Mouse (Mus musculus) MEL (cell line): ENCODE measurements around the gene Fryl.

ENCODE experiments used
- CTCF ChIP-seq, 3 experiments: IDR thresholded peaks in 2 of 3; conservative IDR thresholded peaks in 1 of 3; 2 replicates each; pipeline ENCODE4 v1.5.1; 2011 to 2012; ENCODE audit warnings: low read length in 3 of 3, low read depth in 2 of 3, mild to moderate bottlenecking in 2 of 3, improper control_type of control experiment in 1 of 3, inconsistent platforms in 1 of 3, mixed read lengths in 1 of 3, moderate library complexity in 1 of 3; ENCODE audit not compliant: control insufficient read depth in 1 of 3, insufficient read depth in 1 of 3, poor library complexity in 1 of 3, severe bottlenecking in 1 of 3
- MXI1 ChIP-seq: IDR thresholded peaks from 2 replicates; pipeline ENCODE4 v1.6.1; 2011; ENCODE audit warnings: mild to moderate bottlenecking, low read depth, low read length, improper control_type of control experiment

GRCm38 (mm10) chr5:73144987-73145386 lies 111.4 kb downstream of the Fryl start:
- TF ChIP-seq CTCF (IDR thresholded peaks at IDR 0.05 in 2 of 3, conservative IDR thresholded peaks at IDR 0.05 in 1 of 3; ENCODE audit: control insufficient read depth in 1 of 3, insufficient read depth in 1 of 3, low read depth in 2 of 3, low read length in 3 of 3, poor library complexity in 1 of 3, severe bottlenecking in 1 of 3): no peak
- no peak for TF ChIP-seq MXI1
